Mouse (Mus musculus): ENCODE measurements around the gene Icosl. TPM values are rescaled to one million over a fixed set of nuclear protein-coding genes. Genes with fewer than 3 reads are reported as not detected.
A peak's percentile ranks its signal among the peaks of the same experiment; 100 is the strongest.
"Not testable (repeated sequence)": the region's sequence is repeated elsewhere in the genome, so short reads cannot be mapped to it uniquely, and the experiment has no call there.

Gene Icosl
- polyA plus RNA-seq, 1 experiment = 20.7 TPM

- Histone ChIP-seq H3K27ac (ENCODE audit: control insufficient read depth, insufficient read depth, low read depth, low read length, poor library complexity) (peak overlapping the region; percentile 1; the same call in 1 of the 2 replicates), H3K4me3 (replicated peaks; ENCODE audit: control insufficient read depth, low read depth, low read length) (peak overlapping the region; percentile 25), H3K4me1 (ENCODE audit: control insufficient read depth, insufficient read depth, low read length) (peaks cover 4% of the 10 kb centered on the region; the same call in 1 of the 2 replicates)
- WGBS = 22% methylated on average over 12 of the region's 12 CpGs
- TF ChIP-seq POLR2A (IDR thresholded peaks at IDR 0.05; ENCODE audit: borderline replicate concordance, control insufficient read depth, low read depth, low read length) (no peak), CTCF (IDR thresholded peaks at IDR 0.05; ENCODE audit: control insufficient read depth, insufficient read depth, low read length) (no peak)
Observed at GRCm38 (mm10) chr10:78105548-78105947, 36.4 kb downstream of the Icosl start.

- TF ChIP-seq CTCF (IDR thresholded peaks at IDR 0.05; ENCODE audit: control insufficient read depth, insufficient read depth, low read length) (no peak), POLR2A (IDR thresholded peaks at IDR 0.05; ENCODE audit: borderline replicate concordance, control insufficient read depth, low read depth, low read length) (no peak)
- 80% methylated on average over 4 of the region's 4 CpGs for WGBS
Observed at GRCm38 (mm10) chr10:78114521-78115092, 45.5 kb downstream of the Icosl start.

GRCm38 (mm10) chr10:78115153-78115552 is 46.1 kb downstream of the Icosl start:
- H3K4me1 ChIP-seq (ENCODE audit: control insufficient read depth, insufficient read depth, low read length) = no peaks in the 10 kb centered on the region; the same call in 1 of the 2 replicates
- WGBS = 32% methylated on average over 2 of the region's 2 CpGs
- no peak overlapping the region for H3K27ac ChIP-seq (ENCODE audit: control insufficient read depth, insufficient read depth, low read depth, low read length, poor library complexity)
- TF ChIP-seq POLR2A (IDR thresholded peaks at IDR 0.05; ENCODE audit: borderline replicate concordance, control insufficient read depth, low read depth, low read length) (no peak), CTCF (IDR thresholded peaks at IDR 0.05; ENCODE audit: control insufficient read depth, insufficient read depth, low read length) (no peak)
- no peak overlapping the region for H3K4me3 ChIP-seq (replicated peaks; ENCODE audit: control insufficient read depth, low read depth, low read length)

More at GRCm38 (mm10) chr10:78114521-78115092, 45.5 kb downstream of the Icosl start:
- Histone ChIP-seq H3K4me3 (replicated peaks; ENCODE audit: control insufficient read depth, low read depth, low read length) (no peak overlapping the region), H3K4me1 (ENCODE audit: control insufficient read depth, insufficient read depth, low read length) (no peaks in the 10 kb centered on the region; the same call in 1 of the 2 replicates), H3K27ac (ENCODE audit: control insufficient read depth, insufficient read depth, low read depth, low read length, poor library complexity) (no peak overlapping the region)

GRCm38 (mm10) chr10:78119422-78119821 is 50.3 kb downstream of the Icosl start:
- TF ChIP-seq POLR2A (IDR thresholded peaks at IDR 0.05; ENCODE audit: borderline replicate concordance, control insufficient read depth, low read depth, low read length) (no peak), CTCF (IDR thresholded peaks at IDR 0.05; ENCODE audit: control insufficient read depth, insufficient read depth, low read length) (no peak)
- H3K27ac ChIP-seq (ENCODE audit: control insufficient read depth, insufficient read depth, low read depth, low read length, poor library complexity) = no peak overlapping the region
- no peaks in the 10 kb centered on the region; the same call in 1 of the 2 replicates for H3K4me1 ChIP-seq (ENCODE audit: control insufficient read depth, insufficient read depth, low read length)
- H3K4me3 ChIP-seq (replicated peaks; ENCODE audit: control insufficient read depth, low read depth, low read length) = no peak overlapping the region
- 88% methylated on average over 4 of the region's 4 CpGs for WGBS

GRCm38 (mm10) chr10:78124137-78124536 is 55.0 kb downstream of the Icosl start:
- 26% methylated on average over 6 of the region's 6 CpGs for WGBS
- not testable (repeated sequence) for H3K27ac ChIP-seq (ENCODE audit: control insufficient read depth, insufficient read depth, low read depth, low read length, poor library complexity); H3K4me3 ChIP-seq (replicated peaks; ENCODE audit: control insufficient read depth, low read depth, low read length); H3K4me1 ChIP-seq (ENCODE audit: control insufficient read depth, insufficient read depth, low read length)

GRCm38 (mm10) chr10:78125061-78125460 is 56.0 kb downstream of the Icosl start:
- WGBS = 65% methylated on average over 8 of the region's 8 CpGs
- not testable (repeated sequence) for H3K27ac ChIP-seq (ENCODE audit: control insufficient read depth, insufficient read depth, low read depth, low read length, poor library complexity); H3K4me3 ChIP-seq (replicated peaks; ENCODE audit: control insufficient read depth, low read depth, low read length); H3K4me1 ChIP-seq (ENCODE audit: control insufficient read depth, insufficient read depth, low read length)

- 83% methylated on average over 5 of the region's 5 CpGs for WGBS
- H3K4me3 ChIP-seq (replicated peaks; ENCODE audit: control insufficient read depth, low read depth, low read length) = no peak overlapping the region
- peaks cover 1% of the 10 kb centered on the region; the same call in 1 of the 2 replicates for H3K4me1 ChIP-seq (ENCODE audit: control insufficient read depth, insufficient read depth, low read length)
- no peak for TF ChIP-seq CTCF (IDR thresholded peaks at IDR 0.05; ENCODE audit: control insufficient read depth, insufficient read depth, low read length)
- no peak for TF ChIP-seq POLR2A (IDR thresholded peaks at IDR 0.05; ENCODE audit: borderline replicate concordance, control insufficient read depth, low read depth, low read length)
- H3K27ac ChIP-seq (ENCODE audit: control insufficient read depth, insufficient read depth, low read depth, low read length, poor library complexity) = no peak overlapping the region
Observed at GRCm38 (mm10) chr10:78126311-78126710, 57.2 kb downstream of the Icosl start.

GRCm38 (mm10) chr10:78127046-78127870 is 58.2 kb downstream of the Icosl start:
- no peak overlapping the region for H3K27ac ChIP-seq (ENCODE audit: control insufficient read depth, insufficient read depth, low read depth, low read length, poor library complexity)
- H3K4me1 ChIP-seq (ENCODE audit: control insufficient read depth, insufficient read depth, low read length) = peaks cover 1% of the 10 kb centered on the region; the same call in 1 of the 2 replicates
- no peak overlapping the region for H3K4me3 ChIP-seq (replicated peaks; ENCODE audit: control insufficient read depth, low read depth, low read length)
- WGBS = 86% methylated on average over 9 of the region's 9 CpGs
- TF ChIP-seq CTCF (IDR thresholded peaks at IDR 0.05; ENCODE audit: control insufficient read depth, insufficient read depth, low read length) = no peak
- TF ChIP-seq POLR2A (IDR thresholded peaks at IDR 0.05; ENCODE audit: borderline replicate concordance, control insufficient read depth, low read depth, low read length) = no peak

Data from bone marrow, adult 2 months (tissue).